Mouse (Mus musculus): ENCODE measurements around the gene Ccdc85c.
A peak's percentile ranks its signal among the peaks of the same experiment; 100 is the strongest.

Ccdc85c gene

GRCm38 (mm10) chr12:108217572-108217971 is 57.7 kb downstream of the Ccdc85c start:
- DNase-seq (ENCODE audit: low read depth, low spot score) = no peak

GRCm38 (mm10) chr12:108216611-108217370 is 58.4 kb downstream of the Ccdc85c start:
- no peak for DNase-seq (ENCODE audit: low read depth, low spot score)

GRCm38 (mm10) chr12:108215090-108215489 is 60.1 kb downstream of the Ccdc85c start:
- no peak for DNase-seq (ENCODE audit: low read depth, low spot score)

- DNase-seq (ENCODE audit: low read depth, low spot score) = no peak
Observed at GRCm38 (mm10) chr12:108213090-108214041, 61.9 kb downstream of the Ccdc85c start.

GRCm38 (mm10) chr12:108212476-108212875 is 62.7 kb downstream of the Ccdc85c start:
- no peak for DNase-seq (ENCODE audit: low read depth, low spot score)

GRCm38 (mm10) chr12:108212071-108212470 is 63.2 kb downstream of the Ccdc85c start:
- DNase-seq (ENCODE audit: low read depth, low spot score) = no peak

GRCm38 (mm10) chr12:108210623-108211022 is 64.6 kb downstream of the Ccdc85c start:
- DNase-seq (ENCODE audit: low read depth, low spot score) = no peak

GRCm38 (mm10) chr12:108208726-108209438 is 66.3 kb downstream of the Ccdc85c start:
- no peak for DNase-seq (ENCODE audit: low read depth, low spot score)

GRCm38 (mm10) chr12:108208216-108208615 is 67.0 kb downstream of the Ccdc85c start:
- DNase-seq (ENCODE audit: low read depth, low spot score) = no peak

GRCm38 (mm10) chr12:108206641-108207040 is 68.6 kb downstream of the Ccdc85c start:
- no peak for DNase-seq (ENCODE audit: low read depth, low spot score)

- DNase-seq (ENCODE audit: low read depth, low spot score) = no peak
Observed at GRCm38 (mm10) chr12:108204978-108205377, 70.2 kb downstream of the Ccdc85c start.

GRCm38 (mm10) chr12:108203895-108204294 is 71.3 kb downstream of the Ccdc85c start:
- no peak for DNase-seq (ENCODE audit: low read depth, low spot score)

GRCm38 (mm10) chr12:108200094-108200493 is 75.1 kb downstream of the Ccdc85c start:
- no peak for DNase-seq (ENCODE audit: low read depth, low spot score)

GRCm38 (mm10) chr12:108198447-108198846 is 76.8 kb downstream of the Ccdc85c start:
- no peak for DNase-seq (ENCODE audit: low read depth, low spot score)

- DNase-seq (ENCODE audit: low read depth, low spot score) = no peak
Observed at GRCm38 (mm10) chr12:108195761-108196160, 79.5 kb downstream of the Ccdc85c start.

- no peak for DNase-seq (ENCODE audit: low read depth, low spot score)
Observed at GRCm38 (mm10) chr12:108193878-108194277, 81.3 kb downstream of the Ccdc85c start.

GRCm38 (mm10) chr12:108187541-108188091 is 87.6 kb downstream of the Ccdc85c start:
- DNase-seq (ENCODE audit: low read depth, low spot score) = no peak

- DNase-seq (ENCODE audit: low read depth, low spot score) = no peak
Observed at GRCm38 (mm10) chr12:108181716-108182115, 93.5 kb downstream of the Ccdc85c start.

GRCm38 (mm10) chr12:108179321-108180266 is 95.6 kb downstream of the Ccdc85c start, which contains the start of gene Ccnk:
TSS of gene Ccnk (plus strand) at chr12:108179579.
- peak; percentile 99 for DNase-seq (ENCODE audit: low read depth, low spot score)

GRCm38 (mm10) chr12:108179246-108179320 is 96.1 kb downstream of the Ccdc85c start, which contains the start of gene Setd3:
TSS of gene Setd3 (minus strand) at chr12:108179314.
- DNase-seq (ENCODE audit: low read depth, low spot score) = no peak
